Mouse (Mus musculus): ENCODE measurements around the gene Ess2. TPM values are rescaled to one million over a fixed set of nuclear protein-coding genes. Genes with fewer than 3 reads are reported as not detected.

The Ess2 gene
- total and polyA plus RNA-seq, 2 experiments: 3.4 to 8.7 TPM

DNA sequence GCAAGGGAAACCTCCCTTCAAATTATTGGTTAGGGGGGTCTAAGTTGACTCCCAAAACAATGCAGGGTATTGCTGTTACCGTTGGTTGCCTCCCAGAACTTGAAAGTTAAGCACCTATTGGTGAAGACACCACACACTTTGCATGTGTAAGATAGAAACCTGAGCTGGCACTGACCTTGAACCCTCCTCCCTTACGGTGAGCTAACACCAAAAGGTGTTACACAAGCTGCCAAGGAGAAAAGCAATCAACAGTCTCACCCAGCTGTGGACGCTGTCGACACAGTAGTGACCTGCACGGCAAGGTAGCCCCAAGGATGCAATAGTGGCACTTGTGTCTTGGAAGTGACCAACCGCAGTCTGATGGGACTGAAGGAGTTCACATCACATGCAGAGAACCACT lies 27.0 kb downstream of the Ess2 start:
- Histone ChIP-seq H3K36me3 (ENCODE audit: control insufficient read depth, insufficient read depth, low read length) (no peaks in the 10 kb centered on the region), H3K27me3 (ENCODE audit: control insufficient read depth, insufficient read depth, low read length) (no peaks in the 10 kb centered on the region), H3K9ac (ENCODE audit: low read depth, low read length) (no peak overlapping the region), H3K27ac (replicated peaks; ENCODE audit: insufficient read depth, low read depth, low read length) (no peak overlapping the region), H3K79me2 (ENCODE audit: control insufficient read depth, insufficient read depth, low read length) (peaks cover 57% of the 10 kb centered on the region), H3K4me1 (ENCODE audit: control insufficient read depth, insufficient read depth, low read length) (peaks cover 29% of the 10 kb centered on the region), H3K4me3 (ENCODE audit: insufficient read depth, low read depth, low read length) (no peak overlapping the region)
- DNase-seq (ENCODE audit: extremely low read depth, low read depth, low spot score): peak; percentile 62
- TF ChIP-seq POLR2A (IDR thresholded peaks at IDR 0.05; ENCODE audit: extremely low read depth, insufficient read depth, low read length) (no peak), CTCF (IDR thresholded peaks at IDR 0.05; ENCODE audit: low read depth, low read length) (no peak)
- 34% methylated on average over 6 of the region's 6 CpGs for WGBS

DNA sequence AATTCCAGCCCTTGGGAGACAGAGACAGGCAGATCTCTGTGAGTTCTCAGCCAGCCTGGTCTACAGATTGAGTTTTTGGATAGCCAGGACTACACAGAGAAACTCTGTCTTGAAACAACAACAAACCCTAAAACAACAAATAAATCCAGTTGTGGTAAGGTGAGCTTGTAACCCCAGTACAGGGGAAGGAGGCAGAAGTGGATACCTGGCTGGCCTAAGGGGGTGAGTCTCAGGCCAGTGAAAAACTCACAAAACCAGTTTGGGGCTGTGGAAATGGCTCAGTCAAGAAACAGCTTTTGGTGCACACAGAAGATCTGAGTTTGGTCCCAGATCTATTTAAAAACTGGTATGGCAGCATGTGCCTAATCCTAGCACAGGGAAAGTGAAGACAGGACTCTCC lies 29.0 kb downstream of the Ess2 start:
- Histone ChIP-seq H3K79me2 (ENCODE audit: control insufficient read depth, insufficient read depth, low read length) (peaks cover 69% of the 10 kb centered on the region), H3K27ac (replicated peaks; ENCODE audit: insufficient read depth, low read depth, low read length) (no peak overlapping the region), H3K4me1 (ENCODE audit: control insufficient read depth, insufficient read depth, low read length) (peaks cover 29% of the 10 kb centered on the region), H3K27me3 (ENCODE audit: control insufficient read depth, insufficient read depth, low read length) (no peaks in the 10 kb centered on the region), H3K36me3 (ENCODE audit: control insufficient read depth, insufficient read depth, low read length) (no peaks in the 10 kb centered on the region), H3K9ac (ENCODE audit: low read depth, low read length) (no peak overlapping the region), H3K4me3 (ENCODE audit: insufficient read depth, low read depth, low read length) (no peak overlapping the region)
- DNase-seq (ENCODE audit: extremely low read depth, low read depth, low spot score): no peak
- TF ChIP-seq POLR2A (IDR thresholded peaks at IDR 0.05; ENCODE audit: extremely low read depth, insufficient read depth, low read length) (no peak), CTCF (IDR thresholded peaks at IDR 0.05; ENCODE audit: low read depth, low read length) (no peak)

DNA sequence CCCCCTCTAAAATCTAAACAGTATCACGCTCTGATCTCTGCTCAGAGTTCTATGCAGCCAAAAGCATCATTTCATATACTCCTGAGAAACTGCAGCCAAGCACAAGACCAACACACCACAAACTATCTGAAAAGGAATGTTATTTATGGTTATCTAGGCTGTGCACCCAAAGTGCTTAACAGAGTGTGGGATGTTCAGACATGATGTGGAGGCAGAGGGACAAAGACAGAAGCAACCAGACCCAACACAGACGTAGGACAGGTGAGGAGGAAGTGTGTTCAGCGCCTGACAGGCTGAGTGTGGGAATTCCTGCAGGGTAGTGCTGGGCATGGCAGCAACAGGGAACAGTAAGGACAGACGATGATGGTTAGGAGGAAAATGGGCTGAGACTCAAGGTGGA lies 31.6 kb downstream of the Ess2 start:
- Histone ChIP-seq H3K27ac (replicated peaks; ENCODE audit: insufficient read depth, low read depth, low read length) (no peak overlapping the region), H3K9ac (ENCODE audit: low read depth, low read length) (no peak overlapping the region), H3K4me1 (ENCODE audit: control insufficient read depth, insufficient read depth, low read length) (peaks cover 21% of the 10 kb centered on the region), H3K36me3 (ENCODE audit: control insufficient read depth, insufficient read depth, low read length) (no peaks in the 10 kb centered on the region), H3K4me3 (ENCODE audit: insufficient read depth, low read depth, low read length) (no peak overlapping the region), H3K27me3 (ENCODE audit: control insufficient read depth, insufficient read depth, low read length) (no peaks in the 10 kb centered on the region), H3K79me2 (ENCODE audit: control insufficient read depth, insufficient read depth, low read length) (peaks cover 55% of the 10 kb centered on the region)
- 74% methylated on average over 4 of the region's 4 CpGs for WGBS
- DNase-seq (ENCODE audit: extremely low read depth, low read depth, low spot score): no peak
- no peak for TF ChIP-seq CTCF (IDR thresholded peaks at IDR 0.05; ENCODE audit: low read depth, low read length)
- TF ChIP-seq POLR2A (IDR thresholded peaks at IDR 0.05; ENCODE audit: extremely low read depth, insufficient read depth, low read length): no peak

GRCm38 (mm10) chr16:17876096-17876495 lies 35.1 kb downstream of the Ess2 start:
- Histone ChIP-seq H3K9ac (ENCODE audit: low read depth, low read length) (no peak overlapping the region), H3K27ac (replicated peaks; ENCODE audit: insufficient read depth, low read depth, low read length) (no peak overlapping the region), H3K79me2 (ENCODE audit: control insufficient read depth, insufficient read depth, low read length) (peaks cover 45% of the 10 kb centered on the region), H3K36me3 (ENCODE audit: control insufficient read depth, insufficient read depth, low read length) (peaks cover 9% of the 10 kb centered on the region; the same call in 1 of the 2 replicates), H3K4me1 (ENCODE audit: control insufficient read depth, insufficient read depth, low read length) (peaks cover 14% of the 10 kb centered on the region), H3K4me3 (ENCODE audit: insufficient read depth, low read depth, low read length) (no peak overlapping the region), H3K27me3 (ENCODE audit: control insufficient read depth, insufficient read depth, low read length) (no peaks in the 10 kb centered on the region)
- TF ChIP-seq CTCF (IDR thresholded peaks at IDR 0.05; ENCODE audit: low read depth, low read length) (no peak), POLR2A (IDR thresholded peaks at IDR 0.05; ENCODE audit: extremely low read depth, insufficient read depth, low read length) (no peak)
- DNase-seq (ENCODE audit: extremely low read depth, low read depth, low spot score): no peak
- WGBS: 96% methylated on average over 1 of the region's 1 CpGs

DNA sequence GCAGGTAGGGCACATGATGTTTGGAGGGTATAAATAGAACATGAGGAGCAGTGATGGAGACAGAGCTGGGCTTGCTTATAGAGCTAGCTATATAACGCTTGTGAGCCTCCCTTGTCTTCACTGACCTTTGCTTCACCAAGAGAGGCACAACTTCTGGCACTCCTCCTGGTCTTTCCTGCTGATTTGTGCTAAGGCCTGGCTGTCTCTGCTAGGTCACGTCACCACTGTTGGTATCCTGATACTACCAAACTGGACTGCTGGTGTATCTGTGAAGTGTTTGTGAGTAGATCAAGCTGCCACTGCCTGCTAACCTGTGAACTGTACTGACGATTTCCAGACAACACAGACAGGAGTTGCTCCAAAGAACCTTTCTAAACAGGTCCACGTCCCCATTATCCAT lies 36.0 kb downstream of the Ess2 start:
- peaks cover 14% of the 10 kb centered on the region for H3K4me1 ChIP-seq (ENCODE audit: control insufficient read depth, insufficient read depth, low read length)
- peak; percentile 78 for DNase-seq (ENCODE audit: extremely low read depth, low read depth, low spot score)

DNA sequence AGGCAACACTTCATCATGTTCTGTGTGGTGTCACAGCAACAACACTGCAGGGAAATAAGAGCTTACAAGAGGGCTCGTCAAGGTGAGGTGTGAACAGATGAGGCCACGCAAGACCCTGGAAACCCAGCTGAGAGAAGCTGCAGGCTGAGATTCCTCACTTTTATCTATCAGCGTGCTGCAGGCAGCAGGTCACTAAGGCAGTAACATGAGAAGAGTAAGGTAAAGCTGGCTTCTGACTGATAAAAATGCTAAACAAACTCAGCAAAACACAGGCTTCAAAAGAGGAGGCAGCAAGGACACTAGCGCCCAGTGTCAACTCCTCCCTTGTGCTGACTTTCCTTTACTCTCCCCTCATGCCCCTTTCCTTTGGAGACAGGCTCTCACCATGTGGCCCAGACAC lies 38.2 kb downstream of the Ess2 start:
- no peak for DNase-seq (ENCODE audit: extremely low read depth, low read depth, low spot score)
- no peak overlapping the region for H3K27ac ChIP-seq (replicated peaks; ENCODE audit: insufficient read depth, low read depth, low read length)
- H3K4me3 ChIP-seq (ENCODE audit: insufficient read depth, low read depth, low read length): no peak overlapping the region
- H3K36me3 ChIP-seq (ENCODE audit: control insufficient read depth, insufficient read depth, low read length): peaks cover 20% of the 10 kb centered on the region
- peaks cover 12% of the 10 kb centered on the region for H3K4me1 ChIP-seq (ENCODE audit: control insufficient read depth, insufficient read depth, low read length)
- no peaks in the 10 kb centered on the region for H3K27me3 ChIP-seq (ENCODE audit: control insufficient read depth, insufficient read depth, low read length)
- 82% methylated on average over 4 of the region's 4 CpGs for WGBS
- no peak overlapping the region for H3K9ac ChIP-seq (ENCODE audit: low read depth, low read length)
- TF ChIP-seq CTCF (IDR thresholded peaks at IDR 0.05; ENCODE audit: low read depth, low read length) (no peak), POLR2A (IDR thresholded peaks at IDR 0.05; ENCODE audit: extremely low read depth, insufficient read depth, low read length) (no peak)
- peaks cover 34% of the 10 kb centered on the region for H3K79me2 ChIP-seq (ENCODE audit: control insufficient read depth, insufficient read depth, low read length)

More for the DNA sequence above, 36.0 kb downstream of the Ess2 start:
- H3K79me2 ChIP-seq (ENCODE audit: control insufficient read depth, insufficient read depth, low read length): peaks cover 42% of the 10 kb centered on the region
- 34% methylated on average over 4 of the region's 4 CpGs for WGBS
- H3K27me3 ChIP-seq (ENCODE audit: control insufficient read depth, insufficient read depth, low read length): no peaks in the 10 kb centered on the region
- H3K27ac ChIP-seq (replicated peaks; ENCODE audit: insufficient read depth, low read depth, low read length): no peak overlapping the region
- TF ChIP-seq CTCF (IDR thresholded peaks at IDR 0.05; ENCODE audit: low read depth, low read length) (no peak), POLR2A (IDR thresholded peaks at IDR 0.05; ENCODE audit: extremely low read depth, insufficient read depth, low read length) (no peak)
- no peak overlapping the region for H3K4me3 ChIP-seq (ENCODE audit: insufficient read depth, low read depth, low read length)
- no peak overlapping the region for H3K9ac ChIP-seq (ENCODE audit: low read depth, low read length)
- H3K36me3 ChIP-seq (ENCODE audit: control insufficient read depth, insufficient read depth, low read length): peaks cover 17% of the 10 kb centered on the region

All from liver, adult 2 months (tissue).